Mouse (Mus musculus): ENCODE data around the gene Prss12. TPM values are rescaled to one million over a fixed set of nuclear protein-coding genes. Genes with fewer than 3 reads are reported as not detected.

Gene Prss12
- polyA plus RNA-seq, 1 experiment from 2014 or later = 5.2 TPM

- Histone ChIP-seq H3K27ac (replicated peaks) (no peak overlapping the region), H3K4me3 (no peak overlapping the region), H3K4me1 (0 out of 2 replicates have a peak, but pooled peaks cover 3% of the 10 kb centered on the region), H3K27me3 (ENCODE audit: low read depth, poor library complexity, severe bottlenecking) (no peaks in the 10 kb centered on the region), H3K36me3 (no peaks in the 10 kb centered on the region), H3K9me3 (replicated peaks) (peaks cover 5% of the 10 kb centered on the region; the same call in 1 of the 2 replicates)
- no peak for DNase-seq (ENCODE audit: low spot score)
- WGBS = 30% methylated on average over 5 of the region's 5 CpGs
These were observed 69.1 kb downstream of the Prss12 start for GRCm38 (mm10) chr3:123515600-123516359.

- no peaks in the 10 kb centered on the region for H3K27me3 ChIP-seq (ENCODE audit: low read depth, poor library complexity, severe bottlenecking)
- H3K9me3 ChIP-seq (replicated peaks) = peaks cover 5% of the 10 kb centered on the region; the same call in 1 of the 2 replicates
- no peak overlapping the region for H3K27ac ChIP-seq (replicated peaks)
- DNase-seq (ENCODE audit: low spot score) = peak; percentile 50
- H3K4me3 ChIP-seq = no peak overlapping the region
- 42% methylated on average over 4 of the region's 4 CpGs for WGBS
- H3K36me3 ChIP-seq = no peaks in the 10 kb centered on the region
- 0 out of 2 replicates have a peak, but pooled peaks cover 3% of the 10 kb centered on the region for H3K4me1 ChIP-seq
These were observed 70.1 kb downstream of the Prss12 start for GRCm38 (mm10) chr3:123516784-123517183.

- Histone ChIP-seq H3K36me3 (no peaks in the 10 kb centered on the region), H3K27me3 (ENCODE audit: low read depth, poor library complexity, severe bottlenecking) (no peaks in the 10 kb centered on the region), H3K4me3 (no peak overlapping the region), H3K9me3 (replicated peaks) (no peaks in the 10 kb centered on the region), H3K4me1 (peaks cover 13% of the 10 kb centered on the region), H3K27ac (replicated peaks) (no peak overlapping the region)
- DNase-seq (ENCODE audit: low spot score) = peak; percentile 19
- WGBS = 73% methylated on average over 11 of the region's 11 CpGs
These were observed 79.8 kb downstream of the Prss12 start for GRCm38 (mm10) chr3:123526313-123527067.

- DNase-seq (ENCODE audit: low spot score) = no peak
- Histone ChIP-seq H3K4me3 (no peak overlapping the region), H3K4me1 (peaks cover 13% of the 10 kb centered on the region), H3K27me3 (ENCODE audit: low read depth, poor library complexity, severe bottlenecking) (no peaks in the 10 kb centered on the region), H3K9me3 (replicated peaks) (no peaks in the 10 kb centered on the region), H3K27ac (replicated peaks) (no peak overlapping the region), H3K36me3 (no peaks in the 10 kb centered on the region)
- 82% methylated on average over 10 of the region's 10 CpGs for WGBS
These were observed 81.2 kb downstream of the Prss12 start for GRCm38 (mm10) chr3:123527806-123528507.

- no peak for DNase-seq (ENCODE audit: low spot score)
- H3K4me1 ChIP-seq = peaks cover 6% of the 10 kb centered on the region
- WGBS = 89% methylated on average over 2 of the region's 2 CpGs
These were observed 84.4 kb downstream of the Prss12 start for GRCm38 (mm10) chr3:123531124-123531523.

GRCm38 (mm10) chr3:123537279-123537678 lies 90.6 kb downstream of the Prss12 start:
- Histone ChIP-seq H3K36me3 (no peaks in the 10 kb centered on the region), H3K9me3 (replicated peaks) (no peaks in the 10 kb centered on the region), H3K4me1 (no peaks in the 10 kb centered on the region), H3K4me3 (no peak overlapping the region), H3K27ac (replicated peaks) (no peak overlapping the region), H3K27me3 (ENCODE audit: low read depth, poor library complexity, severe bottlenecking) (no peaks in the 10 kb centered on the region)
- 85% methylated on average over 1 of the region's 1 CpGs for WGBS
- DNase-seq (ENCODE audit: low spot score) = no peak

More at GRCm38 (mm10) chr3:123531124-123531523, 84.4 kb downstream of the Prss12 start:
- H3K27me3 ChIP-seq (ENCODE audit: low read depth, poor library complexity, severe bottlenecking) = no peaks in the 10 kb centered on the region
- H3K9me3 ChIP-seq (replicated peaks) = no peaks in the 10 kb centered on the region
- no peaks in the 10 kb centered on the region for H3K36me3 ChIP-seq
- no peak overlapping the region for H3K4me3 ChIP-seq
- no peak overlapping the region for H3K27ac ChIP-seq (replicated peaks)

GRCm38 (mm10) chr3:123543585-123544304 lies 97.0 kb downstream of the Prss12 start:
- no peak for DNase-seq (ENCODE audit: low spot score)
- no peaks in the 10 kb centered on the region for H3K9me3 ChIP-seq (replicated peaks)
- no peaks in the 10 kb centered on the region for H3K27me3 ChIP-seq (ENCODE audit: low read depth, poor library complexity, severe bottlenecking)
- WGBS = 90% methylated on average over 6 of the region's 6 CpGs
- H3K4me1 ChIP-seq = no peaks in the 10 kb centered on the region
- H3K36me3 ChIP-seq = peaks cover 4% of the 10 kb centered on the region; the same call in 1 of the 2 replicates
- no peak overlapping the region for H3K4me3 ChIP-seq
- H3K27ac ChIP-seq (replicated peaks) = no peak overlapping the region

GRCm38 (mm10) chr3:123550487-123550886 lies 103.8 kb downstream of the Prss12 start:
- no peak for DNase-seq (ENCODE audit: low spot score)
- 95% methylated on average over 3 of the region's 3 CpGs for WGBS
- Histone ChIP-seq H3K4me3 (no peak overlapping the region), H3K27me3 (ENCODE audit: low read depth, poor library complexity, severe bottlenecking) (no peaks in the 10 kb centered on the region), H3K36me3 (peaks cover 4% of the 10 kb centered on the region; the same call in 1 of the 2 replicates), H3K27ac (replicated peaks) (no peak overlapping the region), H3K4me1 (no peaks in the 10 kb centered on the region), H3K9me3 (replicated peaks) (no peaks in the 10 kb centered on the region)

GRCm38 (mm10) chr3:123553872-123554271 lies 107.2 kb downstream of the Prss12 start:
- H3K27me3 ChIP-seq (ENCODE audit: low read depth, poor library complexity, severe bottlenecking) = no peaks in the 10 kb centered on the region
- no peaks in the 10 kb centered on the region for H3K9me3 ChIP-seq (replicated peaks)
- no peak for DNase-seq (ENCODE audit: low spot score)
- no peaks in the 10 kb centered on the region for H3K36me3 ChIP-seq
- H3K27ac ChIP-seq (replicated peaks) = no peak overlapping the region
- H3K4me1 ChIP-seq = no peaks in the 10 kb centered on the region
- WGBS = 87% methylated on average over 6 of the region's 6 CpGs
- H3K4me3 ChIP-seq = no peak overlapping the region

GRCm38 (mm10) chr3:123555254-123555865 lies 108.6 kb downstream of the Prss12 start:
- no peak for DNase-seq (ENCODE audit: low spot score)
- H3K27ac ChIP-seq (replicated peaks) = no peak overlapping the region
- no peaks in the 10 kb centered on the region for H3K4me1 ChIP-seq
- H3K9me3 ChIP-seq (replicated peaks) = no peaks in the 10 kb centered on the region
- no peaks in the 10 kb centered on the region for H3K27me3 ChIP-seq (ENCODE audit: low read depth, poor library complexity, severe bottlenecking)
- 94% methylated on average over 7 of the region's 7 CpGs for WGBS
- H3K36me3 ChIP-seq = no peaks in the 10 kb centered on the region
- H3K4me3 ChIP-seq = no peak overlapping the region

Measured in midbrain, embryonic 10.5 days (tissue).